Mouse (Mus musculus): ENCODE measurements at regions not wholly inside any gene's neighbourhood (a gene's known extent, or its start where the extent isn't known, plus 50 kb on each side); places are given as distances from the start of the nearest gene placed in this dataset.

- no peak for DNase-seq (ENCODE audit: low read depth)
These were observed 52.4 kb upstream of the Olfr291 start for GRCm38 (mm10) chr7:84800966-84801365.

GRCm38 (mm10) chr7:84794655-84795054, 58.7 kb upstream of the Olfr291 start:
- DNase-seq (ENCODE audit: low read depth), result no peak

GRCm38 (mm10) chr7:84779276-84779825, 74.0 kb upstream of the Olfr291 start:
- DNase-seq (ENCODE audit: low read depth), result no peak

GRCm38 (mm10) chr7:84777696-84778095, 75.7 kb upstream of the Olfr291 start:
- DNase-seq (ENCODE audit: low read depth), result no peak

- no peak for DNase-seq (ENCODE audit: low read depth)
These were observed 66.5 kb upstream of the Zfand6 start for GRCm38 (mm10) chr7:84756261-84756660.

GRCm38 (mm10) chr7:84753361-84753760, 63.6 kb upstream of the Zfand6 start:
- DNase-seq (ENCODE audit: low read depth), result no peak

GRCm38 (mm10) chr7:84749434-84750301, 59.9 kb upstream of the Zfand6 start:
- peak; percentile 92 for DNase-seq (ENCODE audit: low read depth)

GRCm38 (mm10) chr7:84747847-84748246, 58.1 kb upstream of the Zfand6 start:
- no peak for DNase-seq (ENCODE audit: low read depth)

GRCm38 (mm10) chr7:84744321-84745070, 54.7 kb upstream of the Zfand6 start:
- DNase-seq (ENCODE audit: low read depth), result no peak

GRCm38 (mm10) chr7:84739965-84740390, 50.2 kb upstream of the Zfand6 start:
- no peak for DNase-seq (ENCODE audit: low read depth)
